Mouse (Mus musculus): Measurements from ENCODE around the gene Paf1. TPM values are rescaled to one million over a fixed set of nuclear protein-coding genes. Genes with fewer than 3 reads are reported as not detected.

Gene Paf1
- total RNA-seq, 4 experiments from 2014 or later: 19.8 to 32.6 (median 24.8) TPM

DNA sequence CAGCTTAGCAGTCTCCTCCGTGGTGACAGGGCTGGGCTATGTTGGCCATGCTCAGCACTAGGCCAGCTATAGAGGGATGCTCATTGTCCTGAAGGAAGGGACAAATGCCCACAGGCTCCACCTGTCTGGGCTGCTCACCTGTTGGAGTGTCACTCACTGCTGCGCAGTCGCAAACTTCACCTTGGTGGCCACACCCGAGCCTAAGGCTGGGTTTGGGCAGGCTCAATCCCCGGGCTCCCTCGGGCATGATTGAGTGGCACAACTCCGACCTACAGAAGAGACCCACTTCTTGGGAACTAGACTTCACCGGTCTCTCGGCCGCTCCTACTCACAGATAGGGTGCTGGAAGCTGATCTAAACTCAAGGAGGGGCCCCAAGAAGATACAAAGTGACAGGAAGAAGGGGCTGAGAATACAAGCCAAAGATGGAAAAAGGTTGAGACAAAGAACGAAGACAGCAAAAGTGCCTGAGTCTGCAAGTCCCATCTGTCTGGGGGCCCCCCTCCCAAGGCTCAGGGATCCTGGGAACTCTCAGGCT, 21.7 kb upstream of the Paf1 start:
- no peak for DNase-seq (ENCODE audit: low spot score in 2 of 2)

DNA sequence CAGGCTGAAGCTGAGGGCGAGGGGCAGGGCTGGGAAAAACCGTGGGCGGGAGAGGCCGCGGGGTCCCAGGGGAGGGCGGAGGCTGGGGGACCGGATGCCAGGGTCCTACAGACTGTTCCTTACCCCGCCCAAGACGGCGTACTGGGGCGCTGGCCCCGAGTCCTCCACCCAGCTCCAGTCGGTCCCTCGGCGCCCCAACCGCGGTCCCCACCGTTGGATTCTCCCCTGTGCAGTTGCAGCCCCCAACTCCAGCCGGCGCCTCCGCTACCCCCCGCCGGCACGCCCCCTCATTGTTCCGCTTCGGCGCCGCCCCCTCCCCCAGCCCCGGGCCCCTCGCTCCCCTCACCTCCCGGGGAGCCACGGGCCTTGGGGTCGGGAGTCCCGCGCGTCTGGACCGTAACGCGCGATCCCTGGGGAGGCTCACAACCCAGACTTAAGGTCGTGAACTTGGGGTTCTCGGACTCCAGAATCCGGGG, 21.2 kb upstream of the Paf1 start:
- DNase-seq (ENCODE audit: low spot score in 2 of 2): peak; percentile 64 to 65

DNA sequence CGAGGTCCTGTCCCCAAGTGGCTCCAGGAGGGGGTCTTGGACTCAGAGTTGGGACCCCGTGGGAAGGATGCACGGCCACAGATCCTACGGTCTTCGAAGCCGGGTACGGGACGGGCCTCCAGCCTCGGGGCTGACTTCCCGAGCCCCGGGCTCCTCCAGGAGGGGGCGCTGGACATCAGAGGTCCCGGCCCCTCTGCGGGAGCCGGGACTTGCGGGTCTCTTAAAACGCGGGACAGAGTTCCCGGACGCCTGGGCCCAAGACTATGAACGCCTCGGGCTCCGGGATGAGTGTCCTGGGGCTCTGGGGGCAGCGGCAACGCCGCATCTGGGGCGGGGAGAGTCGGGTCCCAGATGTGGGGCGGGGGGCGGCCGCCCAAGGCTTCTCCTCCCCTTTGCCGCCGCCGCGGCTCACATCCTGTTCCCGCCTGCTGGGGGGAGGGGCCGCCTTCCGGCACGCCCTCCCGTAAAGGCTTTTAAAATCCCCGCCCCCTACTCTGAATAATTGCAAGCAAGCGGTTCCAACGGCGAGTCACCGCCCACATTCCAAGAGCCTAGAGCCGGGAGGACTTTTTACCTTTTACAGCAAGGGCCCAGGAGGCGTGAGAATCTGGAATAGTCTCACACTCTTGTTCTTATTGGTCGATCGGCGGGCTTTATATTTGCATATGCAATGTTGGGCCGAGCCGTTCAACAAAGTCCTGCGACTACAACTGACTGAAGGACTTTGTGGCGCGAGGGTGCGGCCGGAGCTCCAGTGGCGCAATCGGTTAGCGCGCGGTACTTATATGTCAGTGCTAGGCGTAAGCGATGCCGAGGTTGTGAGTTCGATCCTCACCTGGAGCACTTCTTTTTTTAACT, 20.3 kb upstream of the Paf1 start, which contains the start of gene Plekhg2:
TSS of gene Plekhg2 (minus strand) at position 349 of the 858 bp plus-strand sequence.
- peak; percentile 95 to 97 for DNase-seq (ENCODE audit: low spot score in 2 of 2)

DNA sequence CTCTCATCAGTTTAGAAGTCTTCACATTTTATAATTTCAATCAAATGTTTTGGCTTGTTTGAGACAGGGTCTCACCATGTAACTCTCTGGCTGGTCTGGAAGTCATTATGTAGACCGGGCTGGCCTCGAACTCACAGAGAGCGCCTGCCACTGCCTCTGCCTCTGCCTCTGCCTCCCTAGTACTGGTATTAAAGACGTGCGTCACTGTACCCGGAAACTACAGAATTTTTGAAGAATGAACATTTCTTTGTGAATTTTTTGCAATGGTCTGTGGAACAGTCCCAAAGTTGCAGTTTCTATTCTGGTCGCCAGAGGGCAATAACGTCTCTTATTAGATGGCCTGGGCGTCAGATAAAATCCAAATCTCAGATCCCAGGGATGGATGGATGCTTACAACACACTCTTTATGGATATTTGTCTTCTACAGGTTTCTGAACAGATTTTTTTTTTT, 19.6 kb upstream of the Paf1 start:
- DNase-seq (ENCODE audit: low spot score in 2 of 2): peak; percentile 68 to 72

DNA sequence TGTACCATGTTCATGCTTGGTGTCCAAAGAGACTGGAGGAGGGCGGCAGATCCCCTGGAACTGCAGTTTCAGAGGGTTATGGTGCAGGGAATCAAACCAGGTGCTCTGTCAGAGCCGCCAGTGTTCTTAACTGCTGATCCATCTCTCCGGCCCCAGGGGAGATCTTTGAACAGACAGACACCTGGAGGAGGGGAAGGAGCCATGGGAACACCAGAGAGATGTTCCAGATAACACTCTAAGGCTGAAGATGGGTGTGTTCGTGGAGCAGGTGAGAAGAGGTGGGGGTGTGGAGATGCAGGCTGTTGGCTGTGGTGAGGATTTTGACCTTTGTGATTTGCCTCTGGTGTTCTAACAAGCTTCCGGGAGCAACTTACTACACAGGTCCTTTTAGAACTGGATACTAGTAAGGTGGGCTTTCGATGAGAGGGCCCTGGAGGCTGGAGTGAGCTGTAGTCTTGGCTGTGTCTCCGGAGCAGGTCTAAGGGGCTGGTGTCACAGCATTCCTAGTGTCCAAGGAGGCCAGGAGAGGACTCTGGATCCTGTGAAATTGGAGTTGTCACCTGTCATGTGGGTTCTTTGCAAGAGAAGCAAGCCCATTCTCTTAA, 18.8 kb upstream of the Paf1 start:
- no peak for DNase-seq (ENCODE audit: low spot score in 2 of 2)

DNA sequence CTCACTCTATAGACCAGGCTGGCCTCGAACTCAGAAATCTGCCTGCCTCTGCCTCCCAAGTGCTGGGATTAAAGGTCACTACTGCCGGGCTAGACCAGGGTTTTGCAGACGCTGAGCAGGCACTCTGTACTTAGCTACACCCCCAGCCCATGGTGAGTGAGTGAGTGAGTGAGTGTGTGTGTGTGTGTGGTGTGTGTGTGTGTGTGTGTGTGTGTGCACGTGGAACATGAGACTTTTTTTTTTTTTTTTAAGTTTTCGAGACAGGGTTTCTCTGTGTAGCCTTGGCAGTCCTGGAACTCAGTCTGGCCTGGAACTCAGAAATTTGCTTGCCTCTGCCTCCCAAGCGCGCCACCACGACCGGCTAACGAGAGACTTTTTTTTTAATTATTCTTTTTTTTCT, 18.1 kb upstream of the Paf1 start:
- DNase-seq (ENCODE audit: low spot score in 2 of 2): no peak

DNA sequence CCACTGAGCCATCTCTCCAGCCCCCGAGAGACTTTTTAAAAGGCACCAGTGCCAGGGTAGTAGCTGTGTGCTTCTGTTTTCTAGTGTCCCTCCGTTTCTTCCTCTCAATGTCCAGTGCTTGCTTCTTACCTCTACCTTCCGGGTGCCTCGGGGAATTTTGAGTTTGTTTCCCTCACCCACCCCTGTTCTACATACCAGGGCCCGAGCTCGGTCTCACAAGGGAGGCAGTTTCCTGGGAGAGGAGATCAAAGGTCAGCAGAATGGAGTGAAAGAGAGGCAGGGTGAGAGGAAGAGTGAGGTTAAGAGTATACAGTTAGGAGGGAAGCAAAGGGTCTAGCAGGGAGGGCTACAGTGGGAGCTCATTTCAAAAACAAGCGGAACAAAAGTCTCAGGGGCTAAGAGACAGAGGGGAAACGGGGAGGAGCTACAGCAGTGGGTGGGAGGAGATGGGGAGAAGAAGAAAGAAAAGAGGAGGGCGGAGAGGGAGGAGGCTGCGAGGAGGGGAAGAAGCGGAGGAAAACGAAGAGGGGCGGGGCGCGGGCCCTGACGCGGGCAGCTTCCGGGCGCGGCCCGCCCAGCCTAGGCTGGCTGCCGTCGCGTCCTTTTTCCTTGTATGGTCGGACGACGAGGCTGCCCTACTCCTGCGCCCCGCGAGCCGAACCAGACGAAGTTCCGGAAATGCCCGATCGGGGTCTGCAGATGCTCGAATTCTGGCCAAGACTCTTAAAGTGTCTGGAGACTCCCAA, 17.4 kb upstream of the Paf1 start:
- peak; percentile 90 to 91 for DNase-seq (ENCODE audit: low spot score in 2 of 2)

DNA sequence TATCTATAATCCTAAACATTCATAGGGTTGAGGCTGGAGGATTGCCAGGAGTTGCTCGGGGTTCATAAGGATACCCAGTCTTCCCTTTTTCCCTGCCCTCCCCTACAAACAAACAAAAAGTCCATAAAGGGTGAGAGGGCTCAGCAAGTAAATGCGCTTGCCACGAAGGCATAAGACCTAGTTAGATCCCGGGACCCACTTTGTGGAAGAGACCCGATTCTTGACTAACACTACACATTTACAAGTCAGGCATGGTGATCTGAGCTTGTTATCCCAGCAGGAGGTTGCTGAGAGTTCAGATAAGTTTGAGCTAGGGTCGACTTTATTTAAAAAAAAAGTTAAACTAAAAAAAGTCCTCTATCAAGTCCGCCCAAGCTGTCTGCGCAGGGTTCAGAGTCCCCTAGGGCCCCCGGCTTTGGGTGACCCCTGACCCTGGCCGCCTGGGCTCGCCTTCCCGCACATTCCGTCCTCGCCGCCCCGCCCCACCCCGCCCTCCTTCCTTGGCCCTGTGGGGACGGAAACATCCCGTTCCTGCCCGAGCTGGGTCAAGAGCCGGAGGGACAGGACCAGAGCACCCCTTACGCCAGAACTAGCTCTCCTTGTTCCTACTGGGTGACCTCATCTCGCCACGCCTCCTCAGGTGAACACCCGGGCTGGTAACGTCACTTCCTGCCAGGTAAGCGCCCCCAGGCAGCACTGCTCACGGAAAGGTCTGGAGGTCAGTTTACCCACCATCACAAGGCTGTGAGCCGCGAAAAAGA, 16.6 kb upstream of the Paf1 start:
- peak; percentile 79 to 82 for DNase-seq (ENCODE audit: low spot score in 2 of 2)

DNA sequence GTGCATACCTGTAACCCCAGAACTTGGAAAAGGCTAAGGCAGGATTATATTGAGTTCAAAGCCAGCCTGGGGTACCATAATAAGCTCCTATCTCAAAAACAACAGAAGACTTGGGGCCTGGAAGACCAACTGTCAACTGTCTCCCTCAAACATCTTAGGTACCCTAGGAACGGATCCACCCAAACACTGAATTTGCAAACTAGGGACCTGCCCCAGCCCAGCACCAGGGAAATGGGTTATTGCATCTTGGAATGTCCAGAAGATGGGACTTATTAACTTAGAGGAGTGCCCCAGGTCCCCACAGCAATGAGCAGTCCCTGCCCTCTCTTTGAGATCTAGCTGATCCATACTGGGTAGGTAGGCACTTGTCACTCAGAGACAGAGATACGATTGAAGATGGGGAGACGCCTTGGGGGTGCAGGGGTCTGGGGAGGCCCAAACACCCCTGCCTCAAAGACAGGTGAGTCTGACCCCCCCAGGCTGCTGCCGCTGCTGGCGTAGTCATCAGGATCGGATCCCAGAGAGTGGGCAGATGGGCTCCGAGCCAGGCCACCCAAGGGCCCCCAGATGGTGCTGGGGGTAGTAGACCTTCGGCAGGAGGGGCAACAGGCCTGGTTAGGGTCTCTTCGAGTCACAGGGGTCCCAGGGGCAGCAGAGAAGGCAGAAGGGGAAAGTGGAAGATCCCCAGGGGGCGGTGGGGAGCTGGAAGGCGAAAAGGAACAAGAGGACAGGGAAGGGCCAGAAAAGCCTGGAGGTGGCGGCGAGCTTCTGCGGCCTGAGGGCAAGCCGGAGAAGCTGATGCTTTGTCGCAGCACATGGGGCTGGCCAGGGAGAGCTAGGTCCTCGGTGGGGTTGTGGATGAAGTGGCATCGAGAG, 15.3 kb upstream of the Paf1 start:
- no peak for DNase-seq (ENCODE audit: low spot score in 2 of 2)

DNA sequence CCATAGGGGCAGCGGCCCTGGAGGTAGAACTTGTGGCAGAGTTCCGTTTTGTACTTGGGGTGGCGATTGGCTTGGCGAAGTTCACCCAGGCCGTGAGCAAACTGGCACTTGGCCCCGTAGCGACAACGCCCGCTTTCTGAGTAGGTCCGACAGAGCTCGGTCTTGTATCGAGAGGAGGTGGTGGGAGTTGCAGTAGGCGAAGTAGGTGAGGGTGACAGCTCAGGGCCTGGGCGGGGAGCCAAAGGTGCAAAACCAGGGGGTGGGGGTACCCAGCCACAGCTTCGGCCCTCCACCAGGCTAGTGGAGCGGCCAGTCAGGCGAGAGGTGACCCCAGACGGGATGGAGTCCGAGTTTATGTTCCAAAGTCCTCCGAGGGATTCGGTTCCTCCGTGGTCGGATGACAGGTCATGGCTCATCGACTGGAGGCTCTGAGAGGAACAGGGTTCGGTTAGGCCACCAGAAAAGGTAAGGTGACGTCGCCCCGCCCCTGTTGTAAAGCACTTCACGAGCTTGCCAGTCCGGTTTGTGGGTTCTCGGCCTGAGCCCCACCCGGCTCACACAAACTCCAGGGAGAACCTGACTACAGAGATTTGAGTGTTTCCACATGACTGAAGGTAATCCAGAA, 14.6 kb upstream of the Paf1 start:
- peak; percentile 57 to 67 for DNase-seq (ENCODE audit: low spot score in 2 of 2)

DNA sequence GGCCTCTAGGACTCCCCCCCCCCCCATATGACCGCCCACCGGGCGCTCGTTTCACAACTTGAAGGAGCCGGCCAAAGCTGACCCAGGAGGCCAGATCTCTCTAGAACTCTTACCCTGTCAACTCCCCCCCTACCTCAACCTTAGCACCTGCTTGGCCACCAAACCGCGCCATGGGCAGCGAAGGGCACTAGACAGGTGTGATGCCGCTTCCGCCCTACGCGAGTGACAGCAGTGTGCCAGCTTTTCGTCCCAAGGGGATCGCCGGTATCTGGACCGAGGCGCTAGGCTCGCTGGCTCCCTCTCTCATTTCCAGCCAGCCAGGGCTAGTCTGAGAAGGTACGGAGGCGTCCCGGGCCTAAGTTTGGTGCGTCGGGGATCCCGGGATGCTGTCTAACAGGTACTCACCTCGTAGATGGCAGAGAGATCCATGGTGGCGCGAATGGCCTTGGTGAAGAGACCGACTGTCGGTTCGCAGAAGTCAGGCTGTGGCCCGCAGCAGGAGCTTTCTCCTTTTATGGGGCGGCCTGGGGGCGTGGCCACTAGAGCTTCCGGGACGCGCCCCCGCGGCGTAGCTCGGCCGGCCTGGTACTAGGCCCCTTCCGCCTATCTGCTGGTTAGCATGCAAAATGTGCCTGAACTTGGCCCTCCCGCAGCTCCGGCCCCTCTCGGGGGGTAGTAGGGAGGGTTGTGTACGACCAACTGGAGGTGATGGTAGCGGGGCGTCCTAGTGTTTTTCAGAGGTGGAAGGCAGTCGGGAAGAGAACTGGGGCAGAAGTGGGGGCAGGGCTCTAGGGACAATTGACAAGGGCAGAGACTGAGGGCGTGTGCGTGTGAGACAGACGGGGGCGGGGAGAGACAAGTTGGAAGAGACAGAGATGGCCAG, 13.7 kb upstream of the Paf1 start:
- DNase-seq (ENCODE audit: low spot score in 2 of 2): peak; percentile 94 to 95

DNA sequence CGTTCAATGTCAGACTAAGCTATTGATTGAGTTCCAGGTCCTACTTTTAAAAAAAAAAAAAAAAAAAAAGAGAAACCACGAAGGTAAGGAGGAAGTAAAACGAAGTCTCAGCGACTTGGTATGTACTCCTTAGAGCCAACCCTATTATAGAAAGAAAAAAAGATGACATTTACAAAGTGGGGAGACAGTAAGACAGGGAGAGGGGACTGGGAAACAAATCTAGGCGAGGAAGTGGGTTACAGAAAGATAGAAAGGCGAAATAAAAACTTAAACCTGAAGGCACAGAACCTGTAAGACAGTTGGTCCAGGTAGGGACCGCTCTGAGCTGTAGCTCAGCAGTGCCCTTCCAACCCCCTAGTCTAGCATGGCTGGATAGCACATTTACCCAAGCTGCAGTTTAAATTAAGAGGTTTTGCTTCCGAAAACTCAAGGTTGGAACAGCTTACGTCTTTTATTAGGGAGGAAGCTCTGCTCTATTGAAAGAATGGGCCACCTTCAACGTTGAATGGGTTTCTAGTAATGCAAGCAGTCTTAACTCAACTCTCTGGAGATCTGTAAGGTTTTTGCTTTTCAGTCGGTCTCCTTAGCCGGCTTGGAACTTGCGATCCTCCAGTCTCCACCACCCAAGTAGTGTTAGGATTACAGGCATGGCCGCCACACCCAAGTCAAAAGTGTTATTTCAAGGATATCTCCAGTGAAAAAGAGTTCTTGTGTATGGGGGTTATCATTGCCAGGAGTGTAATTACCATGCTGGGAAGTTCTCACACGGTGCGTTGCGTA, 12.3 kb upstream of the Paf1 start, which contains the start of gene Zfp36:
TSS of gene Zfp36 (minus strand) at position 17 of the 780 bp plus-strand sequence.
- DNase-seq (ENCODE audit: low spot score in 2 of 2): no peak

DNA sequence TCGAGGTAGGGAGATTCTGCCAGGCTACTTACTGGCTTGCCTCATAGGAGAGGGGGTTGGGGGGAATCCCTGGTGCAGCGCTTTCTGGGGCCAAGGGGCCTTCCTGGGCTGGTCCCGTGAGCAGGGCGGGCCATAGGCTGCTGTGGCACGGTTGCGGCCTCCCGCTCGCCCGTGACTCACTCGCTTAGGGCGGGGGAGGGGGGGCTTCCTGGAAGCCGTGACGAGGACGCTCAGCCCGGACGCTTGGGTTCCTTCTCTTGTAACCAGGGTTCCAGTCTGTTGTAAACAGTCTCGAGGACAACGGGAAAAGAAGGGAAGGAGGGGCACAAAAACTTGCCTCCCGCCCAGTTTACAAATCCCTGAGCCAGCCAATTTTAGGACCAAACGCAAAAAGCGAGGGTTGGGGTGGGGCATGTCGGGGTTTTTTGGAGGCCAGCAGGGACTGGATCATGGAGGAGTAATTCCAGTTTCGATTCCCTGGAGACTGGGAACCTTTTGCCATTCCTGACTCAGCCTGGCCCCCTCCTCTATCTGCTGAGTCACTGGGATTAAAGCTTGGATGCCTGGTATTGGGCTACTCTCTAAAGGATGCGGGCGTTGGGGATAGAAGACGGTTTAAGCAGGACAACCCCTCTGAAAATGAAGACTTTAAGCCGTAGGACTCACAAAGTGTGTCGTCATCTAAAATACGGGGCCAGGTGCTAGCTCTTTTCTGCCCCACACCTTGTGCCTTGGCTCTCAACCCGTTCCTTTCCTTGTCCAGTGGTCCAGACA, 11.5 kb upstream of the Paf1 start:
- DNase-seq (ENCODE audit: low spot score in 2 of 2): peak; percentile 82

DNA sequence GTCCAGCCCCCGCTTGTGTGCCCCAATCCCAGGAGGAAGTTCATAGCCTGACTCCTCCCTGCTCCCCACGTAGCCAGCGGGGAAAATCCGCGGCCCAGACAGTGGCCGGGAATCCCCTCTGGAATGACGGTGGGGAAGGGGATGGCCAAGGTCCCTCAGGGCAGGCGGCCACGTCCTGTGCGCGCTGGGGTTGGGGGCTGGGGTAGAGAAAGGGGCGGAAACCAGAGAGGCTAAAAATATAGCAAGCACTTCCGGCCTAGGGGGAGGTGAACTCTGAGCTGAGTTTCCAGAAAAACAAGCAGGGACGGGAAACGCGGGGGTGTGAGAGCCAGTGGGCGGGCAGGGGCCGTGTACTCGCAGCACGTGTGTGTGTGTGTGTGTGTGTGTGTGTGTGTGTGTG, 10.8 kb upstream of the Paf1 start:
- DNase-seq (ENCODE audit: low spot score in 2 of 2): peak; percentile 80

DNA sequence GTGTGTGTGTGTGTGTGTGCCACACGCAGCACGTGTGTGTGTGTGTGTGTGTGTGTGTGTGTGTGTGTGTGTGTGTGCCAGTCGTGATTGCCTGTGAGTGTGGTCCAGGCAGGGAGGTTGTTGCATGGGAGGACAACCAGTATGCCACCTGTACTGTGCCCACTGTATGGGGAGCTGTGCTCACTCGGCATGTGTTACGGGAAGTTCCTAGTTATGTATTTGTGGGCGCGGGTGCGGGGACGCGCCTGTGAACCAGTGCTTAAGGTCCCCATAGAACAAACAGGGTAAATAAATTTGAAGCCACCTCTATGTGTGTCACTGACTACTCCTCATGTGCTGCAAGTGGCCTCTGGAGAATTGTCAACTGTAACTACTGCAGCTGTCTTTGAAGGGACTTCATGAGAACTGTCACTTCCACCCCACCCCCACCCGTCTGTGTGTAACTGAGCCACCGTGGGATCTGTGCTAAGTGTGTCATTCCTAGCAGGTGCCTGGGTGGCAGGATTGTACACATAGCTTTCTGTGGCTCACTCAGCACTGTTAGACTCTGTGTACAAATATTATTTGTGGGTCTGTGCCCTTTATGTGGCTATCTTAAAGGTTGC, 10.3 kb upstream of the Paf1 start:
- no peak for DNase-seq (ENCODE audit: low spot score in 2 of 2)

DNA sequence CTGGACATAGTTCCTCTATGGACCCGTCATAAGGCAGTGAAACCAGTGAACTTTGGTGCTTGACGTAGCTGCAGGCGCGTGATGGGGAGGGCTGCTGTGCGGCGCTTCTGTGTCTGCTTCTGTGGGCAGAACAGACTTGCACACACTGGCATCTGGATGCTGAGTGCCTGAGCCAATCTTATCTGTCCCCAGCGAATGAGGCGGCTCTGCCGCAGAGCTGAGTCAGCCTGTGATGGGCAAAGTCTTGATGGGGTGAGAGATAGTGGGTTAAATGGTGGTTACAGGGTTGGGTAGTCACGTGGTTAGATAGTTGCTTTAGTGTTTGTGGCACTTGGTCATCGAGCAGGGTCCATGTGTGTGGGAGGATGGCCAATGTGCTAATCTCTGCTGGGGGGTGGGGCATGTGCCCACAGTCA, 9.8 kb upstream of the Paf1 start:
- no peak for DNase-seq (ENCODE audit: low spot score in 2 of 2)

Measured in gastrocnemius, adult 8-10 months (tissue).